Mouse (Mus musculus): ENCODE results near the gene Ddit4. TPM values are rescaled to one million over a fixed set of nuclear protein-coding genes. Genes with fewer than 3 reads are reported as not detected.

Ddit4 gene
- polyA plus RNA-seq, 1 experiment from 2014 or later = 5.2 TPM

DNA sequence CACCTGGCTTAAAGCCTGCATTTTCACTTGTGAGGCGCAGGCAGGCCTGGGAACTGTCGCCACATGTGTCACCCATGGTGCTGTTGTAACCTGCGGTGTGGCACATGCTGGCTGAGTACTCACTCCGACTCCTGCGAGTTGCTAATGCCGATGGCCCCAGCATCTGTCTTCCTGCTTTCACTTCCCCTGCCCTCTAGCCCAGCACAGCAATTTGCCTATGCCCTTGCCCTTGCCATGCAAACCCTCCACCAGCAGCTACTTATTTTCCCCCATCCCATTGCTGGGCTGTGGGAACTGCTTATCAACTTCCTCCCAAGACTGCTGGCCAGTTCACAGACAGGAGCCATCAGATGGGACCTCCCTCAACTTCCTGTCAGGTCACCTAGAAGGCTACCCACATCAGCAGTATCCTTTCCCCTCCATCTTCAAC lies 29.2 kb upstream of the Ddit4 start:
- Histone ChIP-seq H3K9me3 (ENCODE audit: low read length) (no peaks in the 10 kb centered on the region), H3K9ac (replicated peaks) (peak overlapping the region; percentile 6), H3K4me3 (ENCODE audit: low read depth, low read length) (no peak overlapping the region), H3K4me2 (ENCODE audit: low read depth, low read length) (no peak overlapping the region), H3K27me3 (ENCODE audit: insufficient read depth, low read length) (no peaks in the 10 kb centered on the region), H3K4me1 (ENCODE audit: insufficient read depth) (peaks cover 40% of the 10 kb centered on the region), H3K27ac (ENCODE audit: low read depth) (peak overlapping the region; percentile 84), H3K36me3 (replicated peaks; ENCODE audit: insufficient read depth, low read length) (peaks cover 6% of the 10 kb centered on the region; the same call in 1 of the 2 replicates)
- ATAC-seq (peak; percentile 28), DNase-seq (peak; percentile 65)
- TF ChIP-seq EP300 (IDR thresholded peaks at IDR 0.05; ENCODE audit: low read depth) (peak; percentile 31; the same call in 1 of the 2 replicates), CTCF (IDR thresholded peaks at IDR 0.05; ENCODE audit: low read depth) (0 out of 2 replicates have a peak, but pooled peaks have one; percentile 5)
- WGBS (ENCODE audit: insufficient replicate concordance) = 37% methylated on average over 6 of the region's 6 CpGs

DNA sequence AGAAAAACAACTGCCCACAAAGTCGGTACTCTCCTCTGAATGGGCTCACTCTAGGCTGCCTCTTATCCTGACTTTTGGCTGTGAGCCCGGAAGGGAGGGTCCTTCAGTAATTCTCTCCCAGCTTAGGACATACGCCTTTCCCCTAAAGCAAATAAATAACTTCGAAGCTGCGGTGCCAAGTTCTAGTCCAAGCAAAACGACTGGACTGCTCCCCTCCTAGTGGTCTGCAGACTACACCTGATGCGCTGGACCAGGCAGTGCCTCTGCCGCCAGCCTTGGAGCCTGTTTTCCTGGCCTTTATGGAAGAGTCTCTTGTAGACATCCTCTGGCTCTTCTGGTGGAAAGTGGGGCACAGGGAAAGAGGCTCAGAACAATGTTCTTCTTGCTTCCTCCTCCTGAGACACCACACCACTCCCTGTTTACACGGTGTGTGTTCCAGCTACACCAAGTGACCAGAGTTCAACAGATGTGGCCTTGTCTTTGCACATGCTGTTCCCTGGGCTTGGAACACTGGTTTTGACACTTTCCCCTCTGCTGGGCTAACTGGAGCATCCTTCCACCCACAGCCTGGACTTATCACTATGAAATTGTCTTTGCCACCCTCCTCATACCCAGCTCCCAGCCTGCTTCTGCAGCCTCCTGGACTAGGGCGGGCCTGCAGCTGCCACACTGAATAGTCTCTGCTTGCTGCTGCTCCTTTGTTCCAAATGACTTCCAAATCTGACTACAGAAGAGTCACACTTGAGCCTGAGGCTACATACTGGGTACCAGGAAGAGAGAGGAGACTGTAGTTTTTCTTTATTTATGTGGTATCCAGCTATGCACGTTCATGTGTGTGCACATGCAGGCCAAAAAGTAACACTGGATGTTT lies 27.5 kb upstream of the Ddit4 start:
- H3K27me3 ChIP-seq (ENCODE audit: insufficient read depth, low read length) = no peaks in the 10 kb centered on the region
- H3K36me3 ChIP-seq (replicated peaks; ENCODE audit: insufficient read depth, low read length) = no peaks in the 10 kb centered on the region
- peaks cover 53% of the 10 kb centered on the region for H3K4me1 ChIP-seq (ENCODE audit: insufficient read depth)
- peak overlapping the region; percentile 84 for H3K27ac ChIP-seq (ENCODE audit: low read depth)
- 0 out of 2 replicates have a peak overlapping the region, but pooled peaks have one; percentile 8 for H3K9ac ChIP-seq (replicated peaks)
- no peak overlapping the region for H3K4me2 ChIP-seq (ENCODE audit: low read depth, low read length)
- no peaks in the 10 kb centered on the region for H3K9me3 ChIP-seq (ENCODE audit: low read length)
- DNase-seq (peak; percentile 78), ATAC-seq (peak; percentile 68)
- WGBS (ENCODE audit: insufficient replicate concordance) = 45% methylated on average over 11 of the region's 11 CpGs
- TF ChIP-seq EP300 (IDR thresholded peaks at IDR 0.05; ENCODE audit: low read depth) (peak; percentile 79), CTCF (IDR thresholded peaks at IDR 0.05; ENCODE audit: low read depth) (no peak)
- H3K4me3 ChIP-seq (ENCODE audit: low read depth, low read length) = no peak overlapping the region

DNA sequence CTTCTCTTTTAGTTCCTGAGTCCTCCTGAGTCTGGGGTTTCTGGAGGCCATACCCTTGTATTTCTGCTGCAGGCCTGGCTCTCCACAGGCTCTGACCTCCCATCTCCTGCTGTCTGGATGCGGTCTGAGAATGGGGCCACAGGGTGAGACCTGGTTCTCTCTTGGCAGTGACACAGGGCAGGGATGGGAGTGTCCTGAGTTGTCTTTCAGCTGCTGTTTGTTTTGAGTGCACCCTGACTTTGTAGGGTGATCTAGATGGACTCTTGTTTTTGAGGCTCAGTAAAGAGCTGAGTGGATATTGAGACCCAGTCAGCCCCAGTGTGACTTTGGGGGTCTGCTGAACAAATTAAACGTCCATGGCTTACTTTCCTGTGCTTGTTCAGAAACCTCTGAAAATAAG lies 26.8 kb upstream of the Ddit4 start:
- Histone ChIP-seq H3K4me2 (ENCODE audit: low read depth, low read length) (no peak overlapping the region), H3K4me3 (ENCODE audit: low read depth, low read length) (no peak overlapping the region), H3K27me3 (ENCODE audit: insufficient read depth, low read length) (no peaks in the 10 kb centered on the region), H3K9ac (replicated peaks) (0 out of 2 replicates have a peak overlapping the region, but pooled peaks have one; percentile 8), H3K36me3 (replicated peaks; ENCODE audit: insufficient read depth, low read length) (no peaks in the 10 kb centered on the region), H3K4me1 (ENCODE audit: insufficient read depth) (peaks cover 60% of the 10 kb centered on the region), H3K27ac (ENCODE audit: low read depth) (peak overlapping the region; percentile 84), H3K9me3 (ENCODE audit: low read length) (no peaks in the 10 kb centered on the region)
- WGBS (ENCODE audit: insufficient replicate concordance) = 54% methylated on average over 2 of the region's 2 CpGs
- TF ChIP-seq EP300 (IDR thresholded peaks at IDR 0.05; ENCODE audit: low read depth) (no peak), CTCF (IDR thresholded peaks at IDR 0.05; ENCODE audit: low read depth) (no peak)
- ATAC-seq = peak; percentile 26
- DNase-seq = no peak

DNA sequence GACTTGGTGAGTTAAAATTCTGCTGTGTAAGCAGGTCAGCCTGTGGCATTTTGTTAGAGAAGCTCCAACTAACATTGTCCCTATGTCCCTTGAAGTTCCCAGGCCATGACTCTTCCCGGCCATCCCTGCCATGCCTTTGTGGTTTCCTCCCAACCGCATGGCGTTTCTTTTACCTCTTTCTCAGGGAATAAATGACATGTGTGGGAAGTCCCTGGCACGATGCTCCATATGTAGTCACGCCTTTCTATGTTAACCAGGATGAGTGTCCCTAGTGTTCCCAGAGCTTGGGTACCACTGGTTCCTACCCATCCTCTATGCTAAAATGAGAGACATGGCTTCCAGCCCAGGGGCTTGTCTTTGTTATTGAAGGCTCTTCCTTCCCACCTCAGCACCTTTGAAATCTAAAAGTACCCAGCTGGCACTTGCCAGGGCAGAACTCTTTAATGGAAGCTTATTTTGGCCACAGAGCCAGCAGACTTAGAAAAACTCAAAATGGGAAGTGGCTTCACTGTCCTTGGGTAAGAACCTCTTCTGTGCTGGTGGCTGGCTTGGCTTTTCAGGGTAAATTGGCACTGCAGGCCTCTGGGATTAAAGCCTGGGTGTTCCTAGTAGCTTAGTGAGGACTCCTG lies 26.2 kb upstream of the Ddit4 start:
- 79% methylated on average over 5 of the region's 5 CpGs for WGBS (ENCODE audit: insufficient replicate concordance)
- no peak for DNase-seq
- Histone ChIP-seq H3K9me3 (ENCODE audit: low read length) (no peaks in the 10 kb centered on the region), H3K4me2 (ENCODE audit: low read depth, low read length) (no peak overlapping the region), H3K9ac (replicated peaks) (no peak overlapping the region), H3K36me3 (replicated peaks; ENCODE audit: insufficient read depth, low read length) (no peaks in the 10 kb centered on the region), H3K4me1 (ENCODE audit: insufficient read depth) (peaks cover 65% of the 10 kb centered on the region), H3K4me3 (ENCODE audit: low read depth, low read length) (no peak overlapping the region), H3K27me3 (ENCODE audit: insufficient read depth, low read length) (no peaks in the 10 kb centered on the region), H3K27ac (ENCODE audit: low read depth) (peak overlapping the region; percentile 84)
- TF ChIP-seq EP300 (IDR thresholded peaks at IDR 0.05; ENCODE audit: low read depth) (no peak), CTCF (IDR thresholded peaks at IDR 0.05; ENCODE audit: low read depth) (no peak)
- no peak for ATAC-seq

DNA sequence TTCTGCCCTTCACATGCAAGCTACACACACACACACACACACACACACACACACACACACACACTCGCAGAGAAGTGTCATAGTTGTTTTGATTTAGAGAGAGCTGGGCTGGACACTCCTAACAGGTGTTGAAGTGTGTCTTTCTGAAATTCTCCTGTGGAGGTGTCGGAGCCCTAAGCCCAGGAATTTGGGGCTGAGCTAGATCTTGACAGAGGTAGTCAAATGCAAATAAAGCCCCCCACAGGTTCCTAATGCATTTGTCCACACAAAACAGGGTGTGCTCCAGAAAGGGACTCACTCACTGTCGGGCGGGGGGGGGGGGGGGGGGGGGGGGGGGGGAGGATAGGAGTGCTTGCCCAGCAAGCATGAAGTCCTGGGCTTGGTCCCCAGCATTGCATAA lies 25.5 kb upstream of the Ddit4 start:
- no peak overlapping the region for H3K4me2 ChIP-seq (ENCODE audit: low read depth, low read length)
- H3K4me3 ChIP-seq (ENCODE audit: low read depth, low read length) = no peak overlapping the region
- WGBS (ENCODE audit: insufficient replicate concordance) = 69% methylated on average over 2 of the region's 4 CpGs
- H3K27me3 ChIP-seq (ENCODE audit: insufficient read depth, low read length) = no peaks in the 10 kb centered on the region
- no peak overlapping the region for H3K9ac ChIP-seq (replicated peaks)
- H3K36me3 ChIP-seq (replicated peaks; ENCODE audit: insufficient read depth, low read length) = no peaks in the 10 kb centered on the region
- no peak overlapping the region for H3K27ac ChIP-seq (ENCODE audit: low read depth)
- ATAC-seq = no peak
- no peak for DNase-seq
- TF ChIP-seq CTCF (IDR thresholded peaks at IDR 0.05; ENCODE audit: low read depth) (no peak), EP300 (IDR thresholded peaks at IDR 0.05; ENCODE audit: low read depth) (no peak)
- H3K4me1 ChIP-seq (ENCODE audit: insufficient read depth) = peaks cover 72% of the 10 kb centered on the region
- no peaks in the 10 kb centered on the region for H3K9me3 ChIP-seq (ENCODE audit: low read length)

DNA sequence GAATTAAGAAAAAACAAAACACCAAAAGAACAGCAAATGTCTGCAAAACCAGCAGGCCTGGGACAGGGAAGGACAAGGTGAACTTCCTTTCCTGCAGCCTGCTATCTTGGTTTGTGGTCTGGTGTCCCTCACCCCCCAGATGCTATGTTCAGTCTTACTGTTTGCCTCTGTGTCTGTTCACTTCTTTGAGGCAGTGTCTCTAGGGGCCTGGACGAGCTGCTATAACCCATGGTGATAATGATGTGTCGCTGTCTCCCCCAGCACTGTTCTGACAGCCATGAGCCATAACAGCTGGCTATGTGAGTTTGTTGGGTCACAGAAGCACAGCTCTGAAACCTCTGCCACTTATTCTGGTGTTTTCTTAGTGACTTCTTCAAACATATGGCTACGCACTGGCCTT lies 23.2 kb upstream of the Ddit4 start:
- peak overlapping the region; percentile 91 for H3K27ac ChIP-seq (ENCODE audit: low read depth)
- no peak for TF ChIP-seq CTCF (IDR thresholded peaks at IDR 0.05; ENCODE audit: low read depth)
- TF ChIP-seq EP300 (IDR thresholded peaks at IDR 0.05; ENCODE audit: low read depth) = peak; percentile 65
- WGBS (ENCODE audit: insufficient replicate concordance) = 52% methylated on average over 3 of the region's 3 CpGs
- no peak overlapping the region for H3K4me2 ChIP-seq (ENCODE audit: low read depth, low read length)
- H3K9ac ChIP-seq (replicated peaks) = no peak overlapping the region
- no peaks in the 10 kb centered on the region for H3K36me3 ChIP-seq (replicated peaks; ENCODE audit: insufficient read depth, low read length)
- DNase-seq (peak; percentile 38), ATAC-seq (peak; percentile 10; the same call in 1 of the 2 replicates)
- peaks cover 71% of the 10 kb centered on the region for H3K4me1 ChIP-seq (ENCODE audit: insufficient read depth)
- H3K4me3 ChIP-seq (ENCODE audit: low read depth, low read length) = no peak overlapping the region
- H3K27me3 ChIP-seq (ENCODE audit: insufficient read depth, low read length) = no peaks in the 10 kb centered on the region
- no peaks in the 10 kb centered on the region for H3K9me3 ChIP-seq (ENCODE audit: low read length)
